Mouse (Mus musculus): ENCODE results near the gene Fmn2.

Gene Fmn2

DNA sequence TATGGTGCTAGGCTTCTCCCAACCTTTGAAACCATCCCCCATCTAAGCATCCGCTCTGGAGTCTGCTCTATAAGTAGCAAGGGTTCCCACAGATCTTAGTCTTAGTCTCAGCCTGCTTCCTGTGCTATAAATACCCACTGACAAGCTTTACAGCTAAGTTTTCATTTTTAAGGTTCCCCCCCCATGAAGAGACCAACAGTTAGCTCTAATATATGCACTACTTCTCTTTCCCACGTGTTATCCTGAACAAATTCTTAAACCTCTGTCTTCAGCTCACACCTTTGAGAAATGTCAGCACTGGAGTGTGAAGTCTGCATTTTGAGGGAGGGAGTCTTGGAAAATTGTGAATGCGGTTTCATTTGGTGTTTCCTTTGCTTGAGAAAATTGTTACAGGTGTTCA, 56.2 kb downstream of the Fmn2 start:
- no peak for DNase-seq

- DNase-seq, result no peak
Observed at GRCm38 (mm10) chr1:174558488-174558887, 56.9 kb downstream of the Fmn2 start.

DNA sequence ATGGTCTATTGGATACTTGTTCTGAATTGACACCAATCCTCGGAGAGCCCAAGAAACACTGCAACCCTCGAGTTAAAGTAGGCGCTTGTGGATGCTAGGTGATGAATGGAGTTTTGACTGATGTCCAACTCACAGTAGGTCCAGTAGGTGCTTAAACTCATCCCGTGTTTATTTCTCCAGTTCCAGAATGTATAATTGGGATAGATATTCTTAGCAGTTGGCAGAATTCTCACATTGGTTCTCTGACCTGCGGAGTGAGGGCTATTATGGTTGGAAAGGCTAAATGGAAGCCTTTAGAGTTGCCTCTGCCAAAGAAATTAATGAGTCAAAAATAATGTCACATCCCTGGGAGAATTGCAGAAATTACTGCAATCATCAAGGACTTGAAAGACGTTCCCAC, 62.9 kb downstream of the Fmn2 start:
- no peak for DNase-seq

DNA sequence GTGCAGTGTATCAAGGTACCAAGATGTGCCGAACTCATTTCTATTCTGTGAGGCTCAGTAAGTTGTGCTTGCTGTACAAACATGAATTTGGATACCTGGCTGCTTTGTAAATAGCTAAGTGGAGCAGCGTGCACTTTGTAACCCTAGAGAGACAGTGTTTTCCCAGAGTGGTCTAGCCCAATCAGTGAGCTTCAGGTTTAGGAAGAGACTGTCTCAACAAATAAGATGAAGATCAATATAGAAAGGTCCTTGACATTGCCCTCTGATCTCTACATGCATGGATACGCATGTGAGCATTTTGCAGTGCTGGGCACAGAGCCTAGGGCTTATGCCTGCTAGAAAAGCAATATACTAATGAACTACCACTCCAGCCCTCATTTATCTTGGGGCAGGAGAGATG, 67.0 kb downstream of the Fmn2 start:
- DNase-seq, result no peak

- DNase-seq, result no peak
Observed at GRCm38 (mm10) chr1:174592420-174592980, 90.9 kb downstream of the Fmn2 start.

DNA sequence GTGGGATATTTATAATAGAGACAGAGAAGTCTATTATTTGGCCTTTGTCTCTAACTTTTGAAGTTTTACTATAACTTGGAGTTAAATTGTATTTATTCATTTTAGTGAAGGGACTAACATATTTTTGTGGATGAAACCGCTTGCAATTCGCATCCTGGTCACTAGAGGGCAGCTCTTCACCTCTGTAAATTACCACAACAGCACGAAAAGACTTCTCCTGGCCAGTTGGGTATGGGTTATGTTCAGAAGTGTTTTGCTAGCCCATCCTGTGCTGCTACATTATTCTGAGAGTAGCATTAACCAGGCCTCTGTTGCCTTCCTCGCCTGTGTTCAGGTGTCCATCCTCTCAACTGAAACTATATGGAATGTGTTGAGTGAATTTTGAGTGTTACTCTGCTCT, 93.4 kb downstream of the Fmn2 start:
- DNase-seq, result peak; percentile 74

DNA sequence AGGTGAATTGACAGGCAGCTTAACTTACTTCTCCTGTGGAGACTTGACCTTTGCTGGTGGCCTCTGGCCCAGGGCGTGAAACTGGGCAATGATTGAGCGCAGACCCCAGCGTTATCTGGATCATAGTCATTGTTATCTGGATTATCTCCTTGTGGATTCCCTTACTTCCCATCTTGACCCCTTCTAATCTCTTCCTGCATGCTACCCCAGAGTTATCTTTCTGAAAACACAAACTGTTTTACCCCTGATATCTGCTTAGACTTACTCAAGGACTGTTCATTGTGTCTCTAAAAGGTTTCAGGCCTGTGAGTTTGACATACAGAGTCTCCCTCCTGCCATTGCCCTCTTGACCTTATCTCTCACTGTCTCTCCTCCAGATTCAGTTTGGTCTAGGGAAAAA, 95.9 kb downstream of the Fmn2 start:
- DNase-seq, result no peak

DNA sequence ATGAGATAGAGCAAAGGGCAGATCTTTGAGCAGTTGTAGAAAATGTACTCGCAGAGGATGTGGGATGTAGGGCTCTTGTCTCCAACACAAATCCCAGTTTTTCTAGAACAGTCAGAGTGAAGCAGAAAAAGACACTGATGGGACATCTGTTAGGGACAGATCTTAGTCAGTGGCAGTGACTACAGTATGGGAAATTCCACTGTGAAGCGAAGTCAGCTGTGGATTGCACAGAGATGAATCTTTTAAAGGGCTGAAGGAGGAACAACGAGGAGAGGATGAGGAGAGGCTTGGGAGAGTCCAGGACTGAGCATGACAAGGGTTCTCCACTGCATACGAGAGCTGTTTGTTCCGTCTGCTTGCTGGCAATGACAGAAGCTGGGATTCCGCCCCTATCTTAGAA, 96.6 kb downstream of the Fmn2 start:
- DNase-seq, result no peak

DNA sequence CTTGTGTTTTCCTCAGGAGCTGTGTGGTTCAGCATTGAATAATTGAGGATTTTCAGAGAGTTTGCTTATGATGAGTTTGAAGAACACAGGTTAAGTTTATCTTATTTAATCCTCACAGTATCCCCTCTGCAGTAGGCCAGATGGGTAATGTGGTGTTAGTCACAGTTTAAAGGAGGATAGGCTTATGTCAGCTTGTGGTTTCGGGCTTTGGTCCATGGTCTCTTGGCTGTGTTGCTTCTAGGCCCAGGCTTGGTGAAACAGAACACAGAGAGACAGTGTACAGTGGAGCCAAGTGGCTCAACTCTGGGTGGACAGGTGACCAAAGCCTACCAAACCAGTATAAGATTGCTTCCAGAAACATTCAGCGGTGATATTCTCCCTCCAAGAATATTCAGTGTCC, 98.4 kb downstream of the Fmn2 start:
- no peak for DNase-seq

DNA sequence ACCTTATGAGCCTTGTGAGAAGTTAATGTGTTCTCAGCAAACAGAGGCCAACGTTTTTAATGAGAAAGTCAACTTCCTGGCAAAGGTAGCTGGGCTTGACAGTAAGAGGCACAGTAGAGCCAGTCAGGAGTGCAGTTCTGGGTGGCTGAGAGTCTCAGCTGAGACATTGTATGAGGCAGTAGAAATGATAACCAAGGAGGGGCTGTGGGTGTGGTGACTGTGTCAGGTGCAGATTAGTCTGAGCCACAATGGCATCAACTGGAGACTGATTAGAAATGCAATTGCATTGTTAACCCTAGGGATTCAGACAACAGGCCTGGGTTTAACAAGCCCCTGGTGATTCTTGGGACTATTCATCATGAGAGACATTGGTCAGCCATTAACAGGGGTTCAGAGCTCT, 99.0 kb downstream of the Fmn2 start:
- DNase-seq, result no peak

GRCm38 (mm10) chr1:174617368-174617767, 115.7 kb downstream of the Fmn2 start:
- no peak for DNase-seq

GRCm38 (mm10) chr1:174621512-174621911, 119.9 kb downstream of the Fmn2 start:
- no peak for DNase-seq

GRCm38 (mm10) chr1:174623054-174623453, 121.4 kb downstream of the Fmn2 start:
- peak; percentile 38 for DNase-seq

GRCm38 (mm10) chr1:174630074-174630473, 128.4 kb downstream of the Fmn2 start:
- no peak for DNase-seq

DNA sequence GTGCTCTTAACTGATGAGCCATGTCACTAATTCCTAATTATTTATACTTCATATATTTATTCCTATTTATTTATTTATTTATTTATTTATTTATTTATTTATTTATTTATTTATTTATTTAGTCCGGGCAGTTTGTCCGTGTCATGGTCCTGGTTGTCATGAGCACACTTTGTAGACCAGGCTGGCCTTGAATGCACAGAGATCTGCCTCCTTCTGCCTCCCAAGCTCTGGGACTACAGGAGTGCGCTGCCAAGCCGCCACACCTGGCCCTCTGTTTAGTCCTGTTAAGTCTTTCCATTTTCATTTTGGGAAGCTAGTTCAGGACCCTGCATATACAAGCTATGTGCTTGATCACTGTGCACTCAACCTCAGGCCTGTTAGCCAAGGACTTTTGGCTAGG, 134.7 kb downstream of the Fmn2 start:
- no peak for DNase-seq

DNA sequence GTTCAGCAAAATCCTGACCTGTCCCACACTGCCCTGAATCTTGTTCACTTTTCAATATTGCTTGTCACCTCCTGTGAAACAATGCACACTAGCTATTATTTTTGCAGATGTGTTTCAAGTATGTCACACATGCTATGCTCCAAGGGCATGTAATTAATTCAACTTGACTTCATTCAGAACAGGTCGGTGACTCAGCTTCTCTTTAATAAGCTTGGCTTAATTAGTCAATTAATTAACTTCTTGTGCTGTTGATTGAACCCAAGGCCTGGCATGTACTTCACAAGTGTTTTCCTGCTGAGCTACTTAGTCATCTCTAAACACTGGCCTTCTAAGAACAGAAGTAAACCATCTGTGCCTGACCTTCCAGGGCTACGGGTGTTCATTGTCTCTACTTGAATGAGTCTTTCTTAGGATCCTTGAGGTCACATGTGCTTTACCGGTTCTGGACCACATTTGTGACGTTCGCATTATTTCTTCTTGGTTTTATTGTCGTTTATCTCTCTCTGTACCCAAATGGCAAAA, 136.0 kb downstream of the Fmn2 start:
- no peak for DNase-seq

- DNase-seq, result no peak
Observed at GRCm38 (mm10) chr1:174640901-174641300, 139.3 kb downstream of the Fmn2 start.

DNA sequence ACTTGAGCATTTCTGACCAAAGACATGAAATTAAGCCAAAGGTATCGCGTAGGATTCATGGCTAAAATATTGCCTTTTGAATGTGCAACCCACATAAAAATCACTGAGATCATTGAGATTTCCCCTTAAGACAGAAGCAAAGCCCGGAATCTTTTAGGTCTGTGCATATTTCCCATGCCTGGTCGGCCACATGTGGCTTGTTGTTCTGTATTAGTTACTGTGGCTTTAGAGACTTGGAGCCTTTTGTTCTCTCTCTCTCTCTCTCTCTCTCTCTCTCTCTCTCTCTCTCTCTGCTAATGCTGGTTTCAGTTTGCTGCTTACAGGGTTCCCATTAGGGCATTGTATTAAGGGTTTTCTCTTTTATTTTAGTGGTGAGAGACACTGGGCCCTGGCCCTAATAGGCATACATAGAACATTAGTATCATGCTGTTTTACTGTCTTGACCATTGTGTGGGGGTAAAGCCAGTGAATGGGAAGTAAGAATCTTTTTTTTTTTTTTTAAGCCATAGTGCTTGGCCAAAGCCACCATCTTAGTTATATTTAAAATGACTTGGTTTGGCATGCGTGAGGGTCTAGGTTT, 141.9 kb downstream of the Fmn2 start:
- DNase-seq, result no peak

DNA sequence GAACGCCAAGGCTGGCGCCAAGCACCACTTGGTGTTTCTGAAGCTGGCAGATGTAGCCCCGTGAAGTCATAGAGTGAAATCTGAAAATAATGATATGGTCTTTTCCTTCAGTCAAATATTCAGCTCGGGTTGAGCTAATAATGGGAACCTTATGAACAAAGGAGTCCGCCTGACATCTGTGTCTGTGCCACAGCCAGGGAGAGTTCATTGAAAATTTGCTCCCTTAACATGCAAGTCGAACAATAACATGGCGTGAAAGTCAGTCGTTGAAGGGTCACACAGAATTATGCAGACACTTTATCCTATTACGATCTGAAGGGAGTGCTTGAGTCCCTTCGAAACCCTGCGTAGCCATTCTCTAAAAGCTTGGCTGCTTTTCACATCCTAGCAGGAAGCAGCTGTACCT, 147.8 kb downstream of the Fmn2 start:
- DNase-seq, result no peak

GRCm38 (mm10) chr1:174654565-174654964, 152.9 kb downstream of the Fmn2 start:
- DNase-seq, result no peak

GRCm38 (mm10) chr1:174655354-174655753, 153.7 kb downstream of the Fmn2 start:
- no peak for DNase-seq

- no peak for DNase-seq
Observed at GRCm38 (mm10) chr1:174656554-174656953, 154.9 kb downstream of the Fmn2 start.

DNA sequence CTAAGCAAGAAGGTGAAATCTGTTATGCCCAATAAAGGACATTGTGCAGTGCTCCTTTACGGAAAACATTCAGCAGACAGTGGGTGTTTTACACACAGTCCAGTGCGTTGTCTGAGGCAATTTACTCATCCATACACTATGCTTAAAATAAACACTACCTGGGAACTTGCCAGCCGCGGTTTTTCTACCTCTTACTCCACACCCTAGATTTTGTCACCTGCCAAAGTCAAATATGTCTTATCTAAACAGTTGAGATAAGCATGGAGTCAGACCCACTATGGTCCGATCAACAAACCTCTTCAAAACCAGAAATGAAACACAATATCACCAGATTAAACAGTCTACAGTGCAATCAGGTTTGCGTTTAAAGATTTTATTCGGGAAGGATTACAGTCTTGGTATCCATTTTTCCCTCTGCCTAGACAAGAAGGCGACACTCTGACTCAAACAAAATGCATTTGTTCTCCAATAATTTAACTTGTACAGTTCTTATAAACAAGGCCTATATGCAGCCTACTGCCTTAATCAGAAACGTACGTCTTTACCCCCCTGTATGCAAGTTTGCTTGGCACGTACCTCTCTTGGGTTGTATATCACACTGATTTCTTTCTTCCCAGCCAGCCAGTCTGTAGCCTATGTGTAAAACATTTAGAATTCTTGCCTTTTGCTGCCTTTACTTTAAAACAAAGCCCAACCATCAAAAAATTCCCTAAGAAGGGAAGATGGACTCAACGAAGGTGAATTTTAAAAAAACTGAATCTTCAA, 158.0 kb downstream of the Fmn2 start:
- DNase-seq, result no peak

GRCm38 (mm10) chr1:174665116-174665515, 163.5 kb downstream of the Fmn2 start:
- DNase-seq, result no peak

Data from kidney, postnatal 10 days (tissue).